Comparison of ENCODE assay signal across 8 mouse cellular contexts in the genomic region with DNA sequence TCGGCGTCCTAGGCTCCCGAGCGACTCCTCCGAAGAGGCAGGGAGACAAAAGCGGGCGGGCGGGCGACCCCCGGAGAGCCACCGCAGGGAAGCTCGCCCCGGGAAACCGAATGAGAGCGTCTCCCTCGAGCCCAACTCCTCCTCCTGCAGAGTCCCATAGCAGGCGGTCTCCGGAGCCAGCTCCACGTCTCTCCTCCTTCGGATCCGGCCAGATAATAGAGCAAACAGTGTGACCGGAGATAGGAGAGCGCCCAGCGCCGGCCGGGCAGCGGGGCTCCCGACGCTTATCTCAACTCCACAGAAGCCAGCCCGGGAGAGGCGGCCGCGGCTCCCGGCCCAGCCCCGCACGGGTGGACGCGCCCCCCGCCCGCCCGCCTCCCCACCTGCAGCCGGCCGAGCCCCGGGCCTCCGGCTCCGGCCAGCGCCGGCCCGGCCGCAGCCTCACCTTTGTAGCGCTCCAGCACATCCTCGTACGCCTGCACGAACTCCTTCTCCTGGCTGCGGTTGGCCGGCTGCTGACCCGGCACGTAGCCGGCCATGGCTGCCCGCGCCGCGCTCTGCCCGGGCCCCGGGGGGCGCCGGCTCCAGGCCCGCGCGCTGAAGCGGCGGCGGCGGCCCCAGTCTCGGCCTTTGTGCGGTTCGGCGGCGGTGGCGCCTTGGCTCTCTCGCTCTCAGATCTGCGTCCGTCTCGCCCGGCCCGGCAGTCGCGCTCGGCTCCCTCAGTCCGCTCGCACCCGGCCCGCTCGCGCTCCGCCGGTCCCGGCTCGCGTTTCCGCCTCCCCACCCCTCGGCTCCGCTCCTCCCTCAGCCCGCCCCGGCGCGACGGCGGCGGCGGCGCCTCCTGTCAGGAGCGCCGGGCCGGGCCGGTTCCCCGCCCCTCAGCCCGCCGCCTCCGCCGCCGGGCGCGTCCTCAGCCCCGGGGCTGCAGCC. TPM values are rescaled to one million over a fixed set of nuclear protein-coding genes. Genes with fewer than 3 reads are reported as not detected.
DNase-seq lines count a peak whose midpoint lies in the region; ATAC-seq lines count a peak whose summit lies in the region.

No protein-coding gene starts in this region.

- DNase-seq in CD4-positive, CD25-positive, alpha-beta regulatory T cell, adult 2 months (ENCODE audit: low read depth, low spot score), result peak; percentile 80
- DNase-seq in adrenal gland, postnatal 14 days, result peak; percentile 89
- peak; percentile 90 for DNase-seq in heart, embryonic 10.5 days (ENCODE audit: low spot score)
- peak; percentile 71 to 74 for DNase-seq in kidney, adult 8-10 months
- peak; percentile 80 for DNase-seq in testis, postnatal 10 days (ENCODE audit: low spot score)

- peak overlapping the region; percentile 99 for H3K27ac ChIP-seq in embryonic facial prominence, embryonic 13.5 days
- H3K27ac ChIP-seq in heart, embryonic 10.5 days, result peak overlapping the region; percentile 99
- H3K27ac ChIP-seq in liver, embryonic 16.5 days (ENCODE audit: low read length), result peak overlapping the region; percentile 98
- peak overlapping the region; percentile 98 for H3K27ac ChIP-seq in neural tube, embryonic 12.5 days

- no peaks in the 10 kb centered on the region for H3K36me3 ChIP-seq in embryonic facial prominence, embryonic 13.5 days
- H3K36me3 ChIP-seq in heart, embryonic 10.5 days, result no peaks in the 10 kb centered on the region
- H3K36me3 ChIP-seq in liver, embryonic 16.5 days (ENCODE audit: control insufficient read depth, insufficient read depth), result no peaks in the 10 kb centered on the region
- no peaks in the 10 kb centered on the region for H3K36me3 ChIP-seq in neural tube, embryonic 12.5 days

- H3K9ac ChIP-seq in embryonic facial prominence, embryonic 13.5 days, result peak overlapping the region; percentile 97
- peak overlapping the region; percentile 94 for H3K9ac ChIP-seq in liver, embryonic 16.5 days (ENCODE audit: low read depth, low read length)
- H3K9ac ChIP-seq in neural tube, embryonic 12.5 days, result peak overlapping the region; percentile 100

- peak overlapping the region; percentile 89 for H3K4me3 ChIP-seq in embryonic facial prominence, embryonic 13.5 days
- H3K4me3 ChIP-seq in heart, embryonic 10.5 days, result peak overlapping the region; percentile 95
- H3K4me3 ChIP-seq in liver, embryonic 16.5 days (ENCODE audit: low read depth, low read length), result peak overlapping the region; percentile 92
- H3K4me3 ChIP-seq in neural tube, embryonic 12.5 days, result peak overlapping the region; percentile 94

- peak overlapping the region; percentile 82 for H3K4me2 ChIP-seq in embryonic facial prominence, embryonic 13.5 days
- peak overlapping the region; percentile 97 for H3K4me2 ChIP-seq in liver, embryonic 16.5 days (ENCODE audit: low read depth, low read length)
- H3K4me2 ChIP-seq in neural tube, embryonic 12.5 days (replicated peaks), result peak overlapping the region; percentile 86

- H3K4me1 ChIP-seq in embryonic facial prominence, embryonic 13.5 days, result peaks cover 44% of the 10 kb centered on the region
- peaks cover 43% of the 10 kb centered on the region for H3K4me1 ChIP-seq in heart, embryonic 10.5 days
- peaks cover 42% of the 10 kb centered on the region for H3K4me1 ChIP-seq in liver, embryonic 16.5 days (ENCODE audit: control insufficient read depth, low read depth, low read length)
- H3K4me1 ChIP-seq in neural tube, embryonic 12.5 days, result peaks cover 44% of the 10 kb centered on the region

- peak; percentile 76 for ATAC-seq in embryonic facial prominence, embryonic 13.5 days (ENCODE audit: insufficient number of reproducible peaks, insufficient read depth, low FRiP score, low TSS enrichment, low read depth)
- peak; percentile 89 for ATAC-seq in liver, embryonic 16.5 days (ENCODE audit: low read depth)
- peak; percentile 63 for ATAC-seq in neural tube, embryonic 12.5 days (ENCODE audit: low FRiP score, low read depth)

- H3K9me3 ChIP-seq in embryonic facial prominence, embryonic 13.5 days, result no peaks in the 10 kb centered on the region
- no peaks in the 10 kb centered on the region for H3K9me3 ChIP-seq in heart, embryonic 10.5 days
- no peaks in the 10 kb centered on the region for H3K9me3 ChIP-seq in liver, embryonic 16.5 days (replicated peaks; ENCODE audit: control insufficient read depth, low read length)
- H3K9me3 ChIP-seq in neural tube, embryonic 12.5 days, result no peaks in the 10 kb centered on the region

- WGBS in embryonic facial prominence, embryonic 13.5 days, result under 1% methylated on average over 87 of the region's 125 CpGs
- WGBS in heart, embryonic 10.5 days, result under 1% methylated on average over 121 of the region's 125 CpGs
- WGBS in liver, embryonic 16.5 days (ENCODE audit: insufficient replicate concordance), result under 1% methylated on average over 103 of the region's 125 CpGs
- under 1% methylated on average over 106 of the region's 125 CpGs for WGBS in neural tube, embryonic 12.5 days

- H3K27me3 ChIP-seq in embryonic facial prominence, embryonic 13.5 days, result no peaks in the 10 kb centered on the region
- no peaks in the 10 kb centered on the region for H3K27me3 ChIP-seq in heart, embryonic 10.5 days (ENCODE audit: insufficient read depth, poor library complexity, severe bottlenecking)
- H3K27me3 ChIP-seq in liver, embryonic 16.5 days (ENCODE audit: control insufficient read depth, insufficient read depth, low read depth, low read length), result no peaks in the 10 kb centered on the region
- no peaks in the 10 kb centered on the region for H3K27me3 ChIP-seq in neural tube, embryonic 12.5 days (replicated peaks)

RNA-seq across cellular contexts. Expression of a gene that starts 19.9 kb away (rescaled TPM):
- 193 and 200 TPM in 2 replicates for total RNA-seq in adrenal gland, postnatal 14 days (2021)
- 46.3 and 47.0 TPM in 2 replicates for polyA plus RNA-seq in embryonic facial prominence, embryonic 13.5 days (2015; fragmentation: Nextera tagmentation; extraction: Ambion mirVana)
- polyA plus RNA-seq in heart, embryonic 10.5 days (2016; fragmentation: Nextera tagmentation; extraction: Ambion mirVana), result 57.4 and 58.9 TPM in 2 replicates
- polyA plus RNA-seq in liver, embryonic 16.5 days (2015; fragmentation: Nextera tagmentation; extraction: Ambion mirVana), result 8.1 and 8.3 TPM in 2 replicates
- polyA plus RNA-seq in neural tube, embryonic 12.5 days (2016; fragmentation: Nextera tagmentation; extraction: Ambion mirVana), result 61.8 and 62.7 TPM in 2 replicates

RNA-seq across cellular contexts. Expression of a gene that starts 53.7 kb away (rescaled TPM):
- total RNA-seq in adrenal gland, postnatal 14 days (2021), result 317 and 335 TPM in 2 replicates
- 324 and 340 TPM in 2 replicates for polyA plus RNA-seq in embryonic facial prominence, embryonic 13.5 days (2015; fragmentation: Nextera tagmentation; extraction: Ambion mirVana)
- polyA plus RNA-seq in heart, embryonic 10.5 days (2016; fragmentation: Nextera tagmentation; extraction: Ambion mirVana), result 453 and 498 TPM in 2 replicates
- 135 and 139 TPM in 2 replicates for polyA plus RNA-seq in liver, embryonic 16.5 days (2015; fragmentation: Nextera tagmentation; extraction: Ambion mirVana)
- 377 and 387 TPM in 2 replicates for polyA plus RNA-seq in neural tube, embryonic 12.5 days (2016; fragmentation: Nextera tagmentation; extraction: Ambion mirVana)

Comparison
In these comparisons a context has a peak if more than half of its experiments do, and no peak if none do; other contexts are left out.
1. Peak in every context shown above with its lines: DNase-seq, ATAC-seq, H3K4me3 ChIP-seq and H3K27ac ChIP-seq.